Mouse (Mus musculus): ENCODE data around the gene Tpra1. TPM values are rescaled to one million over a fixed set of nuclear protein-coding genes. Genes with fewer than 3 reads are reported as not detected.

Gene Tpra1
- polyA plus RNA-seq, 1 experiment: 116 TPM

GRCm38 (mm10) chr6:88909151-88909550 lies 7.1 kb downstream of the Tpra1 start:
- no peak for DNase-seq (ENCODE audit: low read depth)
- TF ChIP-seq CTCF (IDR thresholded peaks at IDR 0.05; ENCODE audit: borderline replicate concordance, extremely low read depth, insufficient read depth, insufficient read length) (no peak), POLR2A (IDR thresholded peaks at IDR 0.05; ENCODE audit: borderline replicate concordance, extremely low read depth, insufficient read depth, insufficient read length, poor library complexity, severe bottlenecking) (no peak)

- DNase-seq (ENCODE audit: low read depth): no peak
- TF ChIP-seq POLR2A (IDR thresholded peaks at IDR 0.05; ENCODE audit: borderline replicate concordance, extremely low read depth, insufficient read depth, insufficient read length, poor library complexity, severe bottlenecking) (no peak), CTCF (IDR thresholded peaks at IDR 0.05; ENCODE audit: borderline replicate concordance, extremely low read depth, insufficient read depth, insufficient read length) (no peak)
These were observed 11.0 kb downstream of the Tpra1 start for GRCm38 (mm10) chr6:88913022-88913421.

- DNase-seq (ENCODE audit: low read depth): no peak
- no peak for TF ChIP-seq POLR2A (IDR thresholded peaks at IDR 0.05; ENCODE audit: borderline replicate concordance, extremely low read depth, insufficient read depth, insufficient read length, poor library complexity, severe bottlenecking)
- TF ChIP-seq CTCF (IDR thresholded peaks at IDR 0.05; ENCODE audit: borderline replicate concordance, extremely low read depth, insufficient read depth, insufficient read length): no peak
These were observed 11.4 kb downstream of the Tpra1 start for GRCm38 (mm10) chr6:88913440-88913839.

DNA sequence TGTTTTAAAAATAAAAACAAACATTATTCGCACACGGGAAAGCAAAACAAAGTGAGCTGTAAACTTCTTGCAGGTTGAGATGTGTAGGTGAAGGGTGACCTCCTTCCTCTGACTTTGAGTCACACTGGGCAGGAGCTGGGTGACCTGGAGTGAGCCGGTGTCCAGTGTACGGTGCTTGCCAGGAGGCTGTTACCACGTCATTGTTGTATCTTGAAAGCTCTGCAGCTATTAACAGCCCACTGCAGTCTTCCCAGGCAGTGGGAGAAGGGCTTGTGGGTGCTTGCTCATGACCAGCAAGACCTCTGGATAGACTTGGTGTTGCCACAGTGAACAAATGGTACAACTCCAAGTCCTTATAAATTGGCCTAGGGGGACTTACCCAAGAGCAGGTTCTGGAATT lies 12.7 kb downstream of the Tpra1 start:
- TF ChIP-seq POLR2A (IDR thresholded peaks at IDR 0.05; ENCODE audit: borderline replicate concordance, extremely low read depth, insufficient read depth, insufficient read length, poor library complexity, severe bottlenecking) (no peak), CTCF (IDR thresholded peaks at IDR 0.05; ENCODE audit: borderline replicate concordance, extremely low read depth, insufficient read depth, insufficient read length) (no peak)
- no peak for DNase-seq (ENCODE audit: low read depth)

DNA sequence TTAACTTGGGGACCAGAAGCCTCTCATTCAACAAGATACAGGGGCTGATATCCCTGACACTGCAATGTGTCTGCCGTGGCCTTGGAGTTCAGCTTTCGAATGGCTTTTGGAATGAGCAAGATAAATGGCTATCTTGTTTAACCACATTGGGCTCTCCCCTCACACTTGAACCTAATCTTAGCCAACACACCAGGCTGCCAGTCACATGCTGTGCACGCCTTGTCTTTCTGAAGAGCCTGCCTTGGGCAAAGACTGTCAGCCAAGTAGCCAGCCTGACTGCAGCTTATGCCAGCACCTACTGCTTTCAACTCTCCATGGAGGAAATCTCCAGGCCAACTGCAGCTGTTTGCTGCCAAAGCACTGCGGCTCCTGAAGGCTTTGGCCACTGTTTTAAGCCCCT lies 13.5 kb downstream of the Tpra1 start:
- peak; percentile 52 for DNase-seq (ENCODE audit: low read depth)
- no peak for TF ChIP-seq CTCF (IDR thresholded peaks at IDR 0.05; ENCODE audit: borderline replicate concordance, extremely low read depth, insufficient read depth, insufficient read length)
- no peak for TF ChIP-seq POLR2A (IDR thresholded peaks at IDR 0.05; ENCODE audit: borderline replicate concordance, extremely low read depth, insufficient read depth, insufficient read length, poor library complexity, severe bottlenecking)

GRCm38 (mm10) chr6:88916153-88916552 lies 14.1 kb downstream of the Tpra1 start:
- DNase-seq (ENCODE audit: low read depth): peak; percentile 59
- TF ChIP-seq POLR2A (IDR thresholded peaks at IDR 0.05; ENCODE audit: borderline replicate concordance, extremely low read depth, insufficient read depth, insufficient read length, poor library complexity, severe bottlenecking) (no peak), CTCF (IDR thresholded peaks at IDR 0.05; ENCODE audit: borderline replicate concordance, extremely low read depth, insufficient read depth, insufficient read length) (peak; percentile 68; the same call in 1 of the 2 replicates)

- TF ChIP-seq POLR2A (IDR thresholded peaks at IDR 0.05; ENCODE audit: borderline replicate concordance, extremely low read depth, insufficient read depth, insufficient read length, poor library complexity, severe bottlenecking): no peak
- DNase-seq (ENCODE audit: low read depth): no peak
These were observed 16.8 kb downstream of the Tpra1 start for GRCm38 (mm10) chr6:88918802-88919201.

DNA sequence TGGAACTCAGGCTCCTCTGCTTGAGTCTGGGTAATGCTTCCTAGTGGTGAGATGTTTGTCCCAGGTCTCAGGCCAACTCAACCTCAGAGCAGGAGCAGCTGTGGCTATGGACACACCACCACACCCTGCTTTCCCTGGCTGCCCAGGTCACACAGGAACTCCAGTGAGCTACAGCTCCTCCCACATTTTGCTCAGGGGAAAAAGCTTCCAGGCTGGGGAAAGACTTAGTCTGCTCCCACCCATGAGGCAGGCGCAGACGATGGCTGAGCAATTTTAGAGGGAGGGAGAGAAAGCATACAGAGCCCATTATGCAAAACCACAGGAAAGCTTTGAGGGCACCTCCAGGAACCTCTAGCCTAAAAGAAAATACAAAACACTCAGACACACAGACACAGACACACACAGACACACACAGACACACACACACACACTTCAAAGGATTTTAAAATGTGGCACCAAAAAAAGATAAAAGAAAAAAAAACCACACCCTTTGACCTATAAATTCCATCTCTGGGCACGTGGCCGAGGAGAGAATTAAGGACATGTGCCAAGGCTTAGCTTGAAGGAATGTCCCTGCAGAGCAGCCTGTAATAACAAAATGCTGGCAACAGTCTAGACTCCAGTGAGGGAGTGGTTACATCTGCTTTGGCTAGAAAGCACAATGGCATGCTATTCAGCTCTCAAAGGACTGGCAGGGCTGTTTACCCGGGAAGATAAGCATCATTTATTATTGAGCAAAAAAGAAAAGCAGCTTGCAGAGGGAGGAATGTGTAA lies 22.6 kb downstream of the Tpra1 start:
- TF ChIP-seq CTCF (IDR thresholded peaks at IDR 0.05; ENCODE audit: borderline replicate concordance, extremely low read depth, insufficient read depth, insufficient read length) (no peak), POLR2A (IDR thresholded peaks at IDR 0.05; ENCODE audit: borderline replicate concordance, extremely low read depth, insufficient read depth, insufficient read length, poor library complexity, severe bottlenecking) (no peak)
- DNase-seq (ENCODE audit: low read depth): peak; percentile 91

DNA sequence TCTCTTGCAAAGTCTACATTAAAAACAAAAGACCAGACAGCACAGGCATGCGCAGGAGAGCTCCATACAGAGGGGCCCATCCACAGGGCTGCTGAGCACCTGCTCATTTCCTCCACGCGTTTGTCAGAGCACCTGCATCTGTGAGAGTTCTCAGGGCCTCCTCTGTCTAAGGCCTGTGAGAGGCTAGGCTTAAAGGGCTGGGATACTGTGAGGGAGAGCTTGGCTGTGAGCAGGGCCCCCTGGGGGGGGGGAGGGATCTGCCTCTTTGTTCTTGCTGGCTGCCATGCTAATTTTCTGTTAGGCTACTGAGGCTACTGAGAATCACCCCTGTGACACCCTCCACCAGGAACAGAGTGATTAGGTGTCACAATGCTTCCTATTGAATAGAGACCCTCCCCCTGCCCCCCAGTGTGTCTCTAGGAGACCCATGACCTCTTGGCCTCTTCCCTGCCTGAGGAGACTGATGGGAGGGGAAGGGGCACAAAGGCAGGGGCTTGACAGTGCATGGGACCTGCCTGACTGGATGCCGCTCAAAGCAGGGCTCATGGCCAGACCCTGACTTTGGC lies 23.7 kb downstream of the Tpra1 start:
- no peak for TF ChIP-seq CTCF (IDR thresholded peaks at IDR 0.05; ENCODE audit: borderline replicate concordance, extremely low read depth, insufficient read depth, insufficient read length)
- no peak for TF ChIP-seq POLR2A (IDR thresholded peaks at IDR 0.05; ENCODE audit: borderline replicate concordance, extremely low read depth, insufficient read depth, insufficient read length, poor library complexity, severe bottlenecking)
- peak; percentile 77 for DNase-seq (ENCODE audit: low read depth)

- no peak for DNase-seq (ENCODE audit: low read depth)
- TF ChIP-seq POLR2A (IDR thresholded peaks at IDR 0.05; ENCODE audit: borderline replicate concordance, extremely low read depth, insufficient read depth, insufficient read length, poor library complexity, severe bottlenecking) (no peak), CTCF (IDR thresholded peaks at IDR 0.05; ENCODE audit: borderline replicate concordance, extremely low read depth, insufficient read depth, insufficient read length) (no peak)
These were observed 24.8 kb downstream of the Tpra1 start for GRCm38 (mm10) chr6:88926870-88927269.

DNA sequence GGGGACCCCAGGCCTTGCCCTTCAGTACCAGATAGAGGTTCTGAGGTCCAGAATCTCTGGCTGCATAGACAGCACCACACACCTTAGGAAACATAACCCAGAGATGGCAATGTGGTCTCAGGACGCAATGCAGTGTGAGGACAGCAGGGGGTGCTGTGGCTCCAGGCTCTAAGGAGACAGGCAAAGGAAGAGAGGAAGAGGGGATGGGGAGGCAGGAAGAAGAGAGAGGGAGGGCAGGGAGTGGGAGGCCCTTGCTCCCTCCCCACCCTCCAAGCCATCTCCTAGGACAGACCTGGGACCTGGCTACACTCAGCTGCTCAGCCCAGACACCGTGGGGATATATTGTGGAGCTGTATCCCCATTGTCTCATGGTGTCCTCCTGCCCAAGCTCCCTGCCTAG lies 25.5 kb downstream of the Tpra1 start:
- peak; percentile 84 for DNase-seq (ENCODE audit: low read depth)
- TF ChIP-seq CTCF (IDR thresholded peaks at IDR 0.05; ENCODE audit: borderline replicate concordance, extremely low read depth, insufficient read depth, insufficient read length): peak; percentile 97
- TF ChIP-seq POLR2A (IDR thresholded peaks at IDR 0.05; ENCODE audit: borderline replicate concordance, extremely low read depth, insufficient read depth, insufficient read length, poor library complexity, severe bottlenecking): no peak

GRCm38 (mm10) chr6:88928026-88928425 lies 26.0 kb downstream of the Tpra1 start:
- TF ChIP-seq CTCF (IDR thresholded peaks at IDR 0.05; ENCODE audit: borderline replicate concordance, extremely low read depth, insufficient read depth, insufficient read length) (no peak), POLR2A (IDR thresholded peaks at IDR 0.05; ENCODE audit: borderline replicate concordance, extremely low read depth, insufficient read depth, insufficient read length, poor library complexity, severe bottlenecking) (no peak)
- DNase-seq (ENCODE audit: low read depth): no peak
